Mouse (Mus musculus) WW6 (cell line): ENCODE results near the gene Panx1.

Source experiments
- DNase-seq: peaks from one replicate; pipeline ENCODE4 v3.0.0-alpha.2; 2013; ENCODE audit warnings: low read depth, low spot score

Panx1 gene

DNA sequence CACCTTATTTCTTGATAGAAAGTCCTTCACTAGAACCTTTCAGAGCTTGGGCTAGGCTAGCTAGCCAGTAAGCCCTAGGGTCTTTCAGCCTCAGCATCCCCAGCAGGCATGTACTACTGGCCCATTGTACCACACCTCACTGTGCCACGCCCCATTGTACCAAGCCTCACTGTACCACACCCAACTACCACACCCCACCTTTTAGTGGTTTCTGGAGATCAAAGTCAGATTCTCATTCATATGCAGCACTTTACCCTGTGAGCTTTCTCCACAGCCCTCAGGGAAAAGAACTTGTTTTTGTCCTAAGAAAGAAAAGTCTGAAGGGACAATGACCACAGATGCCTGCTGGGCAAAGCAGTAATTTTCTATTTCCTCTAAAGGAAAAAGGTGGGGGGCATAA, 22.2 kb downstream of the Panx1 start:
- no peak for DNase-seq

DNA sequence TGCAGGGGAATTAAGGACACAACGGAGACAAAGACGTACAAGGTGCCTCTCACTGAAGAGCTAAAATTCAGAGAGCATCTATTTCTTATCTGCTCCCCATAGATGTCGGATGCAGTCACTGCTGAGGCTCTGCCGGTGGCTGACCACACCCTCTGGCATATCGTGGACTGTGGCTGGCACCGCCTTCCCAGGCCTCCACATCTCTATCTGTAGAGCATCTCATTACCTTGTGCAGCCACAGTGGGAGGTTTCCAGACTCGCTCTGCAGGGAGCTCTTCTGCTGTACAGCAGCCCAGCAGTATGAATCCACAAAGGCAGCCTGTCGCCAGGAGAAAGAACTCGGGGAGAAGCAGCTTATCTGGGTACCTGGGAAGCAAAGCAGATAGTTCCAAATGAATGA, 24.1 kb downstream of the Panx1 start:
- DNase-seq, result no peak

DNA sequence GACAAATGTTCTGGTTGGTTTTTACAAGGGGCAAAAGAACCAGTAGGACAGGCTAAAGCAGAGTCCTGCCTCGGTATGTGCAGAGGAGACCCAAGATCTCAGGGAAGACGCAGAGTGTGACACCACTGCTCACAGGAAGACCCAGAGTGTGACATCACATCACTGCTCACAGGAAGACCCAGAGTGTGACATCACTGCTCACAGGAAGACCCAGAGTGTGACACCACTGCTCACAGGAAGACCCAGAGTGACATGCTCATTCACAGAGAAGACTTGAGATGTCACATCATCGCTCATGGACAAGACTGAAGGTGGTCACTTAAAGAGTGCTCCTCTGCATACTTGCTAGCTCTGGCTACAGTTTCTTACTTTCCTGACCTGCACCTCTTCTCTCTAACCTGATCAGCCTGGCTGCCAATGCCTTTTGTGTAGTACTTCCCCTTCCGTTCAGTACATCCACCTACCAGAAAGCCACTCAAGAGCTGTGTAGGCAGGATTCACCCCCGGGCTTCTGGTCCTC, 24.7 kb downstream of the Panx1 start:
- no peak for DNase-seq

DNA sequence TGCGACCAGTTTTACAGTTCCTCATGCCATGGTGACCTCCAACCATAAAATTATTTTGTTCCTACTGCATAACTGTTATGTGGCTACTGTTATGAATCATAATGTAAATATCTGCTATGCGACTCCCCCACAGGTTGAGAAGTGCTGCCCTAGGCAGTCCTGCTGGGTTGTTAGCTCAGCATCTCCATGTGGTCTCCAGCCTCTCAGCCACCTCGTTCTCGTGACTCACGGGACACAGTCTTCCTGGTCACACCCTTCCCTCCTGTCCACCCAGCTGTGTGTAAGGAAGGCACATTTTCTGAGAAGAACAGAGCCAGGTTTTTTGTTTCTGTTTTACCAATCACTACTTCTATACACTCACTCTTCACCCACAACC, 26.5 kb downstream of the Panx1 start:
- DNase-seq, result no peak

DNA sequence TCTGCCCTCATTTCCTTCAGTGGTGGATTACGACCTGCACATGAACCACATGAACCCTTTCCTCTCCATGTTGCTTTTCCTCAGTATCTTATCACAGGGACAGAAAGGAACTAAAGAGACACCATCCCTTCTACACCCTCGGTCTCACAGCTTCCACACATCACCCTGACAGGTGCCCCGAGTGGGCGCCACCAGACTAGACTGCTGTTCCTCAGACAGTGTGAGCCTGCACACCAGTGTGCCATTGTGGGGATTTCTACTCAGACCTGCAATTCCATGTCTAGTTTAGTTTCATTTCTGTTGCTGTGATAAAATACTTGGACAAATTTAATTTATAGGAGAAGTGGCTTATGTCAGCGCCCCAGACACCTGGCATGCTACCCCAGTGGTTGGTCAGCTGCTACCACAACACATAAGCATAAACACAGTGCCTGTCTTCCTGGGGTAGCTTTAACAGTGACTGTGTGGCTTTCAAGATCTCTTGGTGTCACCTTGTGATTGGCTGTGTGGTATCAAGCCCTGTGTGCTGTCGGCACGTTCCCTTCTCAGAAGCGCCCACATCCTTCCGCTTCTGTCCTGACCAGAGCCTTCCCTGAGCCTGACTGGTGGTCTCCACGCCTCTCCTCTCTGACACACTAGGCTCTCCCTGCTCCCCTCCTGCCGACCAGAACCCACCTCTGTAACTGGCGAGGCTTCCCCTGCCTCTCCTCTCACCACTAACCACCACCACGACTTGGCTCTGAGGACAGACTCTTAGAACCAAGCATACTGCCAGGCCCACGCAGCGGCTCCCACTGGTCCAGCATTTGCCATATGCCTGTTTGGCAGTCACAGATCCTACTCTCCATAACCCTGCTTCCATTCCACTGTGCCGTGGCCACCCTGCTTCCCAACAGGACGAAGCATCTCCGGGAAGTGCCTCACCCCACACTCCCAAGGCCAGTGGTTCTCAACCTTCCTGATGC, 27.2 kb downstream of the Panx1 start:
- DNase-seq, result no peak

DNA sequence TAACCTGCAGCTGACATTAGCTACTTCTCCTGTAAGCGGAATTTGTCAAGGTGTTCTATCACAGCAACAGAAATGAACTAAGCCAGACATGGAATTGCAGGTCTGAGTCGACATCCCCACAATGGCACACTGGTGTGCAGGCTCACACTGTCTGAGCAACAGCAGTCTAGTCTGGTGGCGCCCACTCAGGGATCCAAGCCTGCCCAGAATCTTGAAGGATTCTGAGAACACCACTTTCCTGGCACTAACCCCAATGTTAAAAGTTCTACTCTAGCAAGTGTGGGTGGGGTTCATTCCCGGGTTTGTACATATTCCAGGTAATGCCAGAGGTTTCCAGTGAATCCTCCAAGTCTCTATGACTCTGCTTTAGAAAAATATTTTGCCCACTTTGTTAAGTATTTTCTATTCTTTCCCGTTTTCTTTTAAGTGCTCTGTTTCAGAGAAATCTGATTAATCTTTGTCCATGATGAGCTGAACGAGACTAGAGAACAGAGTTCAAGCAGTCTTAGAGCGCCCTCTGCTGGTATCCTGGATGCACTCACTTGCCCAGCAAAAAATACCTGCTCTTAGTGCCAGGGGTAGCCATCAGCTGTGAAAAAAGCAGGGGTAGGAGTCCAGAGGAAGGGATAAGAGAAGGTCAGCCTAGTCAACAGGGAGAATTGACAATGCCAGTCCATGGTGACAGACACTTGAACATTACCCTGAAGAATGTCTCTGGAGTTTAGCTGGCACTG, 29.9 kb downstream of the Panx1 start:
- DNase-seq, result no peak

DNA sequence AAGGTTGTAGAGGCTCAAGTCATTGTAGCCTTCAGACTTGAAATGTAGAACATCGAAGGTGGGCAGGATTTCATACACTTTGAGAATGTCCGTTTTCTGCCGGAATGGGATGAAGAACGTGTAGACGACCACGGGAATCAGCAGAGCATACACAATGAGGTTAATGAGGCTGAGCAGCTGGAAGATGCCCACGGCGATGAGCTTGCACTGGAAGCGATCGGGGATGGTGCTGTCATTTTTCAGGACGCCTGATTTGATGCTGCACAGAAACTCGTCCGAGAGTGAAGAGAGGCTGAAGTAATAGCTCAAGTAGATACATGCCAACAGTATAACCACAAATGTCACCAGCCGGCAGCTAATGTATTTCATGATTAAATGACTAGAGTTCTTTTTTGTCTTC, 37.7 kb downstream of the Panx1 start:
- DNase-seq, result no peak

DNA sequence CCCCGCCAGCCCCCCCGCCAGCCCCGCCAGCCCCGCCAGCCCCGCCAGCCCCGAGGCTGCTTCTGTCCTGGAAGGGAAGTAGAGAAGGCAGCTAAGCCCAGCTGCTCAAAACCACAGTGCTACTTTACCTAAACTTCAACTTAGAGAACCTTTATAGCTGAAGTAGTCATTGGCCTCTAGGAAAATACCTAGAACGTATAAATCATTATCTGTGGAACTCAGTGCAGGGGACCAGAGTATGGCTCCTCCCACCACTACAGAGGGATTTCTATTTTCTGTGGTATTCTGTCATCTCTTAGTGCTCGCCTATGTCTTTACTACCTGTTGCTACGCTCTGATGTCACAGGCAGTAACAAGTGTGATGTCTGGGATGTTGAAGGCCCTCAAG, 41.0 kb downstream of the Panx1 start:
- no peak for DNase-seq

DNA sequence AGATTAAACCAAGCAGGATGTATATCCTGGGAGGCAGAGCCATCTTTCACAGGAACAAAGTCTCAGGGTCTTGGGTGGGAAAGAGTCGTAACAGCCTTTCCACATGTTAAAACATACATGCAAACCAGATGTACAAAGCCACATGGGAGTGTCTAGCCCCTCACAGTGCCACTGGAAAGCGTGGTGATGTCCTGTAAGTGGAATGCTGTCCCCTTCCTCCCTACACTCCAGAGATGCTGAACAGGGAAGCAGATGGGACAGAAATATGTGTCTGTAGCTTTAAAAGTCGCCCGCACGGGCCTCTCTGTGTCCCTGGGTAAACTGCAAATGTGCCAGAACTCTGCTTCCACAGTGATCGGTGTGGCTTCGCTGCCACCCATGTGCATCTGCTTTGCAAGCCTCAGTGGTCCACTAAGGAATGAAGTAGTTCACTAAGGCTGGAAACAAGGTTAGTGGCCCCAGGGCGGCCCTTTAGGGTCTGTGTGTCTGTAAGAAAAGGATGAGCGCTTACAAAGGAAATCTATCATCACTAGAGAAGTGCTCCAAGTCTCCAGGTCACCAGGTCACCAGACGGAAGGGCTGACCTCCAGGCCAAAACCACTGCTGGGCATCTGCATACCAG, 41.5 kb downstream of the Panx1 start:
- no peak for DNase-seq

DNA sequence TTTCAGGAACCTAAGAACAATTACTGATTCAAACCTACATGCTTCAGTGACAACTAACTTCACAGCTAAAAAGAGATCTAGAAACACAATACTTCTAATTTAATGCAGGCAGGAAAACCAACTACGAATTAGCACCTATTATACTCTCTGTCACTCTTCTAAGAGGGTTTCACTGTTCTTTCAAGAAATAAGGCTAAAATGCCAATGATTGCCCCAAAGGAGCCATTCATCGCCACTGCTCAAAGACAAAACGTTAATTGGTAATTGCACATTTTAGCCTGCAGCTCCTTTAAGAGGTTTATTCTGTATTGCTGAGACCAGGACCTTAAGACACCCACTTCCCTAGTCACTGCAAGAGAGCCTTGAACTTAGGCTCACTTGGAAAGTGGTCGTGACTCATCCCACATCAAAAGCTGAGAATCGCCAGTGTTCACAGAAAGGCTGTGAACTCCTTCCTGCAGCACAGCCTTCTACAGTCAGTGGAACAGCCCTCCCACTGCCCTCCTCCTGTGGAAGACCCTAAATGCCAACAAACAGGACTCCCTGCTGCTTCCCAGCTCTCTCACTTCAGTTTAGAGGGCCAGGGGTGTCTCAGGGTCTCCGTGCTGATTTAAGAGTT, 42.2 kb downstream of the Panx1 start:
- DNase-seq, result no peak

DNA sequence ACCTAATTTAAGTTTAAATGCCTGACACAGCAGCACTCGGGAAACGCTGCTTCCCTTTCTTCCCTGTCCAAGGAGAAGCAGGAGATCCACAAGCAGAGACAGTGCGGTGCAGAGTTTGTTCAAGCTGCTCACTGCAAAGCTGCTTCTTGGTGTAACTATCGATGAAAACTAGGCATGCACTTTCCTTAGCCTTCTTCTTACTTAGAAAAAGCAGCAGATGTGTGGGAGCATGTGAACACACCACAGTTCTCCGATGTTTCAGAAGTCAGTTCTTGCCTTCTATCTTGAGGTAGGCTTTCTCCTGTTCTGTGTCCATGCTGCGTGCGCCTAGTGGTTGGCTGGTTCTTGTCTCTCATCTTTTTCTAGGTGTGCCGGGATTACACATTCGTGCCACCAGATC, 46.5 kb downstream of the Panx1 start:
- no peak for DNase-seq

DNA sequence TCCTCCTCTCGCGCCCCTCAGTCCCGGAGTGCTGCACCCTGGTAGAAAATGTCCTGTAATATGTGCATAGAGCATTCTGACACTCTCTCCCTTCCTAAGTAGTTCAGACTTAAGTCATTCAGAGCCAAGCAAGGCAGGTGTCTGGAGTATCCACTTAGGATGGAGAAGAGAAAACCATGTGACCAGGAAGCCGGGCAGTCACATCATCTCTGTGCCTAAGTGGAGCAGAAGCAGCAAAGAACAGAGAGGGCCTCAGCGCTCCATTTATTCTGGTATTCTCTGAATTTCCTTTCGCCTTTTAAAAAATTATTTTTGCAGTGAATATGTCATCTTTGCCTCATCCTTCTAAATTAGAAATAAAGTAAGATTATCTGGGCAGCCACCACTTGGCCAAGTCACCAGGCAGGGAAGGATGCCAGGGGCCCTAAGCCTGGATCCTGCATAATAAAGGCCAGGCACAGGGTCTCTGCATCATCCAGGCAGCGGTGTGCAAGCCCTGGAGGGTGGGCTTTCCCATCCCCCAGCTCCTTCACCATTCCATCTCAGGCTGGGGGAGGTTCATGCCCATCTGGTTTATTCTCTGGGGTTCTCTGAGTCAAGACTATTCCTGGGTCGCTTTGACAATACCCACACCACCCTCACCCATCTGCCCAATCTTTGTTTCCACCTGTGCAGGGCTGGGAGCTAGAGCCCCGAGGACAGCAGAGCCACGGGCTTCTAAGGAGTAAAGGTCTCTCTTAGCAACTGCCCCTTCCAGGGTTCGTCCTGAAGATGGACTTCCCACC, 47.8 kb downstream of the Panx1 start:
- no peak for DNase-seq

DNA sequence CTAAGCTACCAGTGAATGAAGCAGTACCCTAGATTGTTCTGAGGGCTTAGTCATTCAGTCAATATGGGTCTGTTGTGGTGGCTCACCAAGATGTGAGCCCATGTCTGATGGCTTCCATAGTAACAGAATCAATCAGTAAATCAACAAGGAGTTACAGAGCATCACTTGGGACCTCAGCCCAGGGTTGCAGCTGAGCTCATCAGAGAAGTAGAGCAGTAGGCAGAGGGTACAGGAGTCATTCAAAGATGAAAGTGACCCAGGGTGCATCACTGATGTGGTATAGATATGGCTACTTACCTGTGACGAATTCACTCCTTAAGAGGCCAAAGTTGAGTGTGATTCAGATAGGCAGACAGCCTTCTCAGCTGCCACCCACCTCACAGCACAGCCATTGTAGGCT, 49.8 kb downstream of the Panx1 start:
- no peak for DNase-seq

DNA sequence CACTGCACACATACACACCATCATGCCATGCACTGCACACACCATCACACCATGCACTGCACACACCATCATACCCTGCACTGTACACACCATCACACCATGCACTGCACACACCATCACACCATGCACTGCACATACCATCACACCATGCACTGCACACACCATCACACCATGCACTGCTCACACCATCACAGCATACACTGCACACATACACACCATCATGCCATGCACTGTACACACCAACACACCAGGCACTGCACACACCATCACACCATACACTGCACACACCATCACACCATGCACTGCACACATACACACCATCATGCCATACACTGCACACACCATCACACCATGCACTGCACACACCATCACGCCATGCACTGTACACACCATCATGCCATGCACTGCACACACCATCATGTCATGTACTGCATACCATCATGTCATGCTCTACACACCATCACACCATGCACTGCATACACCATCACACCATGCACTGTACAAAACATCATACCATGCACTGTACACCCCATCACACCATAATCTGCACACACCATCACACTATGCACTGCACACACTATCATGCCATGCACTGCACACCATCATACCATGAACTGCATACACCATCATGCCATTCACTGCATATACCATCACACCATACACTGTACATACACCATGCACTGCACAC, 56.5 kb downstream of the Panx1 start:
- no peak for DNase-seq

DNA sequence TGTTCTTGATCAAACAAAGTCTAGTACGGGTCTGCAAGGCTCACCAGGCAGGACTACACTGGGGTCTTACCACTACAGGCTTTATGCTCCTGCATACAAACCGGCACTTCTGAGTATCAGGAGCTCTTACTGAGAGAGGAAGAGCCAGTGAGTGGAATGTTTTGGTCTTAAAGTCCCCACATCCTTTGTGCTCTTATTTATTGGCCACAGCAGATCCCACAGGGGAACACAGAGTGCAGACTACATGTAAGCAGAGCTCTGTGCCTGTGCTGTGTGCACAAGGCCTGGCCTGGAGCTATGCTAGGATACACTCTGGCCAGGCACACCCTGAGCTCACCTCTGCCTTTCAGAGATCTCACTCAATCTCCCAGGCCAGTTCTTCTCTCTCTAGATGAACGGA, 62.1 kb downstream of the Panx1 start:
- no peak for DNase-seq

DNA sequence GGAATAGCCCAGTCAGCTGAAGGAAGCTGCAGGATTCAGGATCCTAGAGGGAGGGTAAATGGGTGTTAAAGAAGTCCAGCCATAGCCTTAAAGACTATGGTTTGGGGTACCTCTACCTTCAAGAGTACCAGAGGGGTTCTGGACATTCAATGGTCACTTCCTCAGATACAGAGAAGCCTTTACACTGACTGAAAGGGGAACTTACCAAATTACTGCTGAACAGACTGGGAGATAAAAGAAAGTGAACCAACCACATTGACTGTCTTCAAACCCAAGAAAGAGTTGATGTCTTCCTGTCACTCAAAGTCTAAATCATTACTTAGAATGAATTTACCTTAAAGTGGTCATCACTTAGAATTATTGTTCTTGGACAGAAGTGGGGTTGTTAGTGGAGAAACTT, 62.6 kb downstream of the Panx1 start:
- DNase-seq, result no peak

DNA sequence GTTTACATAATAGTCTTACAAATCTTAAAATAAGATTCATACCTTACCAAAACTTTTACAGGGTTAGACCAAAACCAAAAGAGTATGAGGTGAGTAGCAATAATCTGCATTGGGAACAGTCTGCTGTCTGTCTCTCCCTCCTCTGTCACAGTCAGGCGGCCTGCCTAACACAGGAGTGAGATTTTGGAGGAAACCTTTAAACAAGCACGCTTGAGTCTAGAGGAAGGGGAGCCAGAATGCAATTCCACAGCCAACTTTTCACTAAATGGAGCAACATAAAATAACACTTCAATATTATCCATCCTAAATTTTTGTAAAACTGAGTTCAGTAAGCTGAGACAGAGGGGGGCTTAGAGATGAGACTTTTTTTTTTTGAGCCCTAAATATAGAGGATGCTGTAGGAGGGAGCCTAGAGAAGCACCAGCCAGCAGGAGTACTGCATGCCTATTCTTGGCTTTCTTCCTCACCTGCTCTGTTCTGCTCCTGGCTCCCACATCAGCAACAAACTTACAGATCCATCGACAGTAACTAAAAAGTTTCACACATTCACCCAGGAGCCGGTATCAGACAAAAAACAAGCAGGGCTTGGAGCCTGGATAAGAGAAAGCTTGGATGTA, 63.6 kb downstream of the Panx1 start:
- DNase-seq, result no peak

DNA sequence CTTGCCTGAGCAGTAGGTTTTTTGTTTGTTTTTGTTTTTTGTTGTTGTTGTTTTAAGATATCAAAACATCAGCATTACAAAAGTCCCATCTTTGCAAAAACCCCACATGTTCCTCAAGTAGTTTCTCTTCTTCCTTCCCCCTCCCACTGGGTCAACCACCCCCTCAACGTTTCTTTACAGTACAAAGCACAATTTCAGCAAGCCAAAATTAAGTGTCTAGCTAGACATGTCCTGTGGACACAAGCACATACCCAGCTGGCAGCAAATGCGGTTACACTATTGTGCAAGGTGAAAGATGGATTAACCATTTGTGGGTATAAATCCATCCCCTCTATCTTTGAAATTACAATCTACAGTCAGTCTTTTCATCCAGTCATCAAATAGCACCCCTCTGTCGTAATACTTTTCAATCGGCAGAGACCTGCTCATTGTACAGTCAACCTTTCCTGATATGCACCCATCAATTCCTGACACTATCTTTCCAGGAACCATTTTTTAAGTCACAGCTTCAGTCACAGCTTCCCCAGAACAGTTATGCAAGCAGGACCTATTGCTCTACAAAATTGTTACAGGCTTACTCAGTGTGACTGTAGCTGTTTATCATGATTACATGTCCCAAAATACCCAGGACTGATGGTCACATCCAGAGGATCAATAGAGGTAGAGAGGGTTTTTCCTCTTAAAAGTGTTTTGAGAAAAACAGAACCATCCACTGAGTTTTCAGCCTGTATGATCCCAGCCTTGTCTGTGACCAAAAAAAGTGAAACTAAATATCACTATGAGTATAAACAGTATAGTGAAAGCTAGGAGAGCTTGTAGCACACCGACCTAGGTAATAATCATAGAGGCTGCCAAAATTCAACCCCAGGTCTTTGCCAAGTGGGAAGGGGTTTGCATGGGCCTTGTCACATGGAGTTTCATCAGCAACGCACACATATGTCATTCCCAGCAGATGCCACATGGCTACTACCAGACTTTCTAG, 70.7 kb downstream of the Panx1 start:
- DNase-seq, result no peak

DNA sequence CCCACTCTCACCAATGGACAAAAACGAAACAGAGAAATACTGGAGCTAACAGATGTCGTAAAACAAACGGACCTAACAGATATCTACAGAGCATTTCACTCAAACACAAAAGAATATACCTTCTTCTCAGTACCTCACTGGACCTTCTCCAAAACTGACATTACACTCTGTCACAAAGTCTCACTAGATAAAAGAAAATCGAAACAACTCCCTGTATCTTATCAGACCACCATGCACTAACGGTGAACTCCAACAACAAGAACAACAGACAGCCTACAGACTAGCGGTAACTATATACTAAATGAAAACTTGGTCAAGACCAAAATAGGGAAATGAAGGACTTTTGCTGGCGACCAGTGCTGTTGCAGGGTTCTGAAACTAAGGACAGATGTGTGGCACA, 71.5 kb downstream of the Panx1 start:
- DNase-seq, result no peak
